Mouse (Mus musculus) retina, adult 2 months (tissue): Measurements from ENCODE around the gene Lhb.
"Not testable (repeated sequence)": the region's sequence is repeated elsewhere in the genome, so short reads cannot be mapped to it uniquely, and the experiment has no call there.

Experiments
- DNase-seq: peaks from one replicate; pipeline ENCODE4 v3.0.0-alpha.2; 2012; ENCODE audit warnings: low read depth, low spot score

Gene Lhb

GRCm38 (mm10) chr7:45455932-45456696, 35.5 kb downstream of the Lhb start:
- no peak for DNase-seq

DNA sequence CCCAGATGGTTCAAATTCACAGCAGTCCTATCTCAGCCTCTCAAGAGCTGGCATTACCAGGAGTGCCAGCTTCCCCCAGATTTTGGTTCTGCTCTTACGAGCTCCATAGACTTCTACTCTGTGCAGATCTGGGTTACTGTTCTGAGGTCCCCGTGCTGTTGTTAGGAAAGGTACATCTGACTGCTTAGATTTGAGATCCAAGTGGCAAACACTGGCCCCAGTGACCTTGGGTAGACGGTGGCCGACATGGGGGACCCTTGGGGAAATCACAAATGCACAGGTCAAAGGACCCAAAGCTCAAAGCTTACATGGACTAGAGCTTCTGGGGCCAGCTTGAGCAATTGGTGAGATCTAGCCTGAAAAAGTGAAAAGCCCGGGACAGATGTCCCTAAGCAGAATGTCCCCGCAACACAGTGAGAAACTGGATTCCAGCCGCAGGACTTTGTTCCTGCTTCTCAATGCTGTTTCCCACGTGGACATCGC, 36.1 kb downstream of the Lhb start:
- no peak for DNase-seq

GRCm38 (mm10) chr7:45457204-45458060, 36.8 kb downstream of the Lhb start:
- no peak for DNase-seq

DNA sequence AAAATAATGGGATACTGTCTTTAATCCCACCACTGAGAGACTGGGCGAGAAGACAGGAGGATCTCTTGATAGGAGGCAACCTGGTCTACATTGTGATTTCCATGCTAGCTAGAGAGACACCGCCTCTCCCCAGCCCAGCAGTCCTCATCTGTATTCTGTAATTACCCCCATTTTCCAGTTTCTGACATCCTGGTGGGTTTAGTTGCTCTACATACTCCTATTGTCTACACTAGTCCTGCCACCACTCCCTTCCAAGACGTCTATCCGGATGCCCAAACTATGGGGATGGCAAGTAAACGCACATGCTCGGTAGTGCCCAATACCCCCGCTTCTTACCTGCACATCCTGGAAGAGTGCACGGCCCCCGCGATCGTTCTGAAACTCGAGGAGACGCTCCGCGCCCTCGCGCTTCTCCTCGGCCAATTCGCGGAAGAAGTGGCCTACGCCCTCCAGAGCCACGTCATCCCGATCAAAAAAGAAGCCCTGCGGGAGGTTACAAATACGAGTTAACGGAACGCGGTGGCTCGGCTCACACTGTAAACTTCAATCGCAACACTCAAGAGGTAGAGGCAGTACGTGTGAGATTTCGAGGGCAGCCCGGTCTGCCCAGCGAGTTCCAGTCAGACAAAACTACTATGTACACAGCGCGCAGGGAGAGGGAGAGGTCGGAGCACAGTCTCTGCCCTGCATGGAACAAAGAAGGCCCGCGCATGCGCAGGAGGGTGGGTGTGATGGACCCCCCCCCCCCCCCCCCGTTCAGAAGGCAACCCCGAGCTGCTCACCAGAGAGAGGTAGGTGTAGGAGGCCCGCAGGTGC, 38.3 kb downstream of the Lhb start:
- peak; percentile 64 for DNase-seq

GRCm38 (mm10) chr7:45459564-45460140, 39.0 kb downstream of the Lhb start, which contains the start of gene Ftl1:
Gene Ftl1, minus strand, starts transcription at chr7:45459884.
- DNase-seq = peak; percentile 82

DNA sequence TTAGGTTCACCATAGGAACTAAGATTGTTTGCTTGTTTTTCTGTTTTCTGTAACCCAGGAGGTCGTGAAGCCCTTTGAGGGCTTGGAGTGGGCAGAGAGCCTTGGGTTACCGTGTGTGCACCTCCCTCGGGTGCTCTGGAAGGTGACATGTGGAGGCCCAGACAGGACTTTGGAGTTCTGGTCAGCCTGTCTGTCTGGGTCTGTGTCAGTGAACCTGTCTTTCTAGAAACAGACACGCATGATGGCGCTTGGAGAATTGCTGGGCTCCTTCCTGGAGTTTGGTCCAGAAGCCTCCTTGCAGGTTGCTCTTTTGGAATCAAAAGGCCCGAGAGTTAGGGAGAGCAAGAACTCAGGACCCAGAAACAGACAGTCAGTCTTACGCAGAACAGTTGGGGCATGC, 39.8 kb downstream of the Lhb start:
- no peak for DNase-seq

DNA sequence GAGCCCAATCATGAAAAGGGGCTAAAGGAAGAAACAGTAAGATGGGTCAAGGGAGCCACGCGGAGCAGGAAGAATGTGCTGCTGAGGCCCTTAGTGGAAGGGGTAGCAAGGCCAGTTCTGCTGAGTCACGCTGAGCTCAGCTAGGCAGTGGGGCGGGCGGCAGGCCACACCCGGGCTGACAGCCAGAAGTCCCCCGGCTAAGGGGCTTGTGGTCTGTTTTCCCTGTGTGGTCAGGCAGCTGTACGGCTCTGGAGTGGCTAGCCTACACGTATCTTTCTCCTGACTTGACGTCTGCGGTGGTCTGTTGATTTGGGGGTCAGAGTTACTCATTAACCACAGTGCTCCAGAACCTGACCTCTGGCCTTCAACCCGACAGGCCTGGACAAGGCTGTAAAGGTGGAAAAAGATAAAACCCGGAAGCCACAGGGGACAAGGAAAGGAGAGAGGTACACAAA, 40.3 kb downstream of the Lhb start:
- DNase-seq = no peak

GRCm38 (mm10) chr7:45461326-45461725, 40.7 kb downstream of the Lhb start:
- no peak for DNase-seq

- no peak for DNase-seq
Observed at GRCm38 (mm10) chr7:45461781-45462180, 41.2 kb downstream of the Lhb start.

GRCm38 (mm10) chr7:45462325-45462724, 41.7 kb downstream of the Lhb start:
- no peak for DNase-seq

GRCm38 (mm10) chr7:45462868-45463267, 42.2 kb downstream of the Lhb start:
- not testable (repeated sequence) for DNase-seq

DNA sequence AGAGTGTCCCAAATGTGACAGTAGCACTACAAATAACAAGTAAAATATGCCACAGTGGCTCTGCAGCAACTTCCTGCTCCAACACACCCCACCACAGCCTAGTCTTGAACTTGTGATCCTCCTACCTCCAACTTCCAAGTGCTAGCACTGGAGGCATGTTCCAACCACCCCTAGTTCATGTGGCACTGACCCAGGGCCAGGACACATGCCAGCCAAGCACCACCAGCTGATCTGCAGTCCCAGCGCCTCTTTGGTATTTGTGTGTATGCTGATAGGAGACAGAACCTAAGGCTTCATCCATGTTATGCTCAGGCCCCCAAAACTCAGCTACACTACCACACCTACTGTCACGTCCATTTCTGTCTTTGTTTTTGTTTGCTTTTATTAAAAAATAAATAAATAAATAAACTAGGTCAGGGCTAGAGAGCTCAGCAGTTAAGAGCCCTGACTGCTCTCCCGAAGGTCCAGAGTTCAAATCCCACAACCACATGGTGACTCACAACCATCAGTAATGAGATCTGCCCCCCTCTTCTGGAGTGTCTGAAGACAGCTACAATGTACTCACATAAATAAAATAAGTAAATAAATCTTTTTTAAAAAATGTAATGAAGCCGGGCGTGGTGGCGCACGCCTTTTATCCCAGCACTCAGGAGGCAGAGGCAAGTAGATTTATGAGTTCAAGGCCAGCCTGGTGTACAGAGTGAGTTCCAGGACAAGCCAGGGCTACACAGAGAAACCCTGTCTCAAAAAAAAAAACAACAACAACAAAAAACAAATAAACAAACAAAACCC, 43.6 kb downstream of the Lhb start:
- no peak for DNase-seq

- no peak for DNase-seq
Observed at GRCm38 (mm10) chr7:45465112-45465511, 44.5 kb downstream of the Lhb start.

DNA sequence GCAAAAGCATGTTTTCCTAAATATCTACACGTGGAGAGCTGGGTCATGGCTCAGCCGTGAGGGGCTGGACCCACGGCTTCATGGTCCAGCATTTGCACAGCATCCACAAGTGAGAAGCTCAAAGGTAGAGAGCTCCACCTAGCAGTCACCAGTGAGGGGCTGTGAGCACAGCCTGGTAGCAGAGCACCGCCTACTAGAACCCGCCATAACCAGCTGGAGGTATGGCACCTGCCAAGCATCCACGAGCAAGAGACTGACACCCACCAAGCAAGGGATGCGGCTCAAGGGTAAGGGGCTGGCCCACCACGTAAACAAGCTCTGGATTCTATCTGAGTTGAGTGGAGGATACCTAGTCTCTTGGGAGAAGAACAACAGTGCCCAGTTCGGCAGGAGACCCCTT, 44.9 kb downstream of the Lhb start:
- DNase-seq = no peak

GRCm38 (mm10) chr7:45466283-45467089, 45.9 kb downstream of the Lhb start, which contains the start of gene Bax:
Gene Bax, minus strand, starts transcription at chr7:45466898.
- DNase-seq = peak; percentile 96

- DNase-seq = no peak
Observed at GRCm38 (mm10) chr7:45467090-45467670, 46.6 kb downstream of the Lhb start.

DNA sequence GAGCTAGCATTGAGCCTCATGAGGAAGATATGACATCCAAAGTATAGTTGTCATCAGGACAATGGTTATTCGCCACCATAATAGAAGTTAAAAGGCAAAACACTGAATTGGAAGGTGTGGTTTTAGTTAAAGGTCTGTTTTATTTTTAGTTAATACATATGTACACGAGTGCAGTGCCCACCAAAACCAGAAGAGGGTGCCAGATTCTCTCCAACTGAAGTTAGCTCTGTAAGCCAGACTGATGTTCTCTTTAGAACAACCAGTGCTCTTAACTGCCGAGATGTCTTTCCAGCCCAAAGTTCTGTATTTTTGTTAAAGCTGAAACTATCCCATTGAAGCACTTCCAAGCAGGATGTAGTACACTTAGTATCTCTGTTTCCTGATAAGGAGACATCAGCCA, 50.2 kb downstream of the Lhb start:
- no peak for DNase-seq
